Mouse (Mus musculus) ovary, adult 18-20 months (tissue): ENCODE results near the gene Lat2.
A peak's percentile ranks its signal among the peaks of the same experiment; 100 is the strongest.

Source experiments
- DNase-seq: peaks from one replicate; pipeline ENCODE4 v3.0.0; 2022; ENCODE audit warnings: low spot score, mixed read lengths

Gene Lat2

DNA sequence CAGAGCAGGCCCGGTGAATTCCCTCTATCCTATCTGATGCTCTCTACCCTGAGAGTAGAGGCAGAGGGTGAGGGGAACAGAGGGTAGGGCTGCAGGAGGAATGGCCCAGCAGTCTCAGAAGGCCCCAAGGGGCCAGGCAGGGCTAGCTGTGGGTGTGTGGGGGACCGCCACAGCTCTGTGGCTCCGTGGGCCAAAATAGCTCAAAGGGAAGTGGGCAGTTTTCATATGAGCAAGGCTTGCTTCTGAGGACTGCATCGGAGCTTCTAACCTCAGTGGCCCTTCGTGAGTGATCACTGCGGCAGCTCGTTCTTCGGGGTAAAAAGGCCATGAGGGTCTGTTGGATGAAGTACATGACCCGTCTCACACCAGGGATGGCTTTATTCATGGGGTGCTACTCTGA, 1.1 kb downstream of the Lat2 start:
- DNase-seq: no peak

DNA sequence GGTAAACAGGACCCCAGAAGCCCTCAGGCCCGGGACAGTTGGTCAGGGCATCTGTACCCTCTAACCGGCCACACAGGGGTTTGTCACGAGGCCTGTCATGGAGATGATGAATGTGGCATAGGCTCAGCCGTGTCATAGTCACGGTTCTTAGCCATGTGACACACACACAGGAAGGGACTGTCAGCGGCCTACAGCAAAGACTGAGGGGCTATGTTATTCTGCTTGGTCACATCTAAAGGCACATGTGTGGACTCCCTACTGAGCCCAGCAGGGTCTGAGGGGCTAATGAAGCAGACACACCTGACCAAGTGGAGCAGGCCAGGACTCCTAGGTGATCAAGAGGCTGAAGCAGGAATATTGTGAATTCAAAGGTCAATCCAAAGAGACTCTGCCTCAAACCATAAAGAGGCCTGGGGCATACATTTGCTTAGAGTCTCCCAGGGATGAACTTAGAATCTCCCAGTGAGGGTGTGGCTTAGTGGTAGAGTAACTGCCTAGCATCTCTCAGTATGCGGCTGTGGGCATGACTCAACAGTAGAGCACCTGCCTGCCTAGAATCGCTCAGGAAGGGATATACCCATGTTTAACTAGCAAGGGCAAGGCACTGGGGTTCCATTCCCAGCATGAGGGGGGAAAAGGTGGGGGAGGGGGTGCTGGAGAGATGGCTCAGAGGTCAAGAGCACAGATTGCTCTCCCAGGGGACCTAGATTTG, 2.9 kb downstream of the Lat2 start:
- DNase-seq: no peak

DNA sequence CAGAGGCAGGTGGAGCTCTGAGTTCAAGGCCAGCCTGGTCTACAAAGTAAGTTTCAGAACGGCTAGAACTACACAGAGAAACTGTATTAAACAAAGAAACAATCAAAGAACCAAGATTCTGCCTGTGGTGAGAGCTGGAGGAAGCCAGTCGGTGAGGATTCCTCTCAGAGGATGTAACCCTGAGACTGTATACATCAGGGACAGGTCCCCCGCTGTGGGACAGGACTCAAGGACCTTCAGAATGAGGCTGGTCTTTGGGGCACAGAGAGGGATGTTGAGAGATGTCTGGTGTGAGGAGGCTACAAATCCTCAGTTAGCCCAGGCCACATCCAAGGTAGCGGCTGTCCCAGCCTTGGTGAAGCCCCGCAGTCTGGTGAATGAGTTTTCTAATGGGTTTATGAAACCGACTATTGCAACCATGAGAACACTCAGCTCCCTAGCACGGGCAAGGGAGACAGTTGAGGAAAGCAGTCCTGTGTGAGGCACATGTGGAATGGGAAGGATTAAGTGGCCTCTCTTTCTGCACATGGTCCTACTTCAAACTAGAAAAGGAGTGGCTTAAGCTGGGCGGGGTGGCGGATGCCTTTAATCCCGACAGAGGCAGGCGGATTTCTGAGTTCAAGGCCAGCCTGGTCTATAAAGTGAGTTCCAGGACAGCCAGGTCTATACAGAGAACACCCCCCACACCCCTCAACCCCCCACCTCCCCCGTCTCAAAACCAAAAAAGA, 4.7 kb downstream of the Lat2 start:
- DNase-seq: no peak

DNA sequence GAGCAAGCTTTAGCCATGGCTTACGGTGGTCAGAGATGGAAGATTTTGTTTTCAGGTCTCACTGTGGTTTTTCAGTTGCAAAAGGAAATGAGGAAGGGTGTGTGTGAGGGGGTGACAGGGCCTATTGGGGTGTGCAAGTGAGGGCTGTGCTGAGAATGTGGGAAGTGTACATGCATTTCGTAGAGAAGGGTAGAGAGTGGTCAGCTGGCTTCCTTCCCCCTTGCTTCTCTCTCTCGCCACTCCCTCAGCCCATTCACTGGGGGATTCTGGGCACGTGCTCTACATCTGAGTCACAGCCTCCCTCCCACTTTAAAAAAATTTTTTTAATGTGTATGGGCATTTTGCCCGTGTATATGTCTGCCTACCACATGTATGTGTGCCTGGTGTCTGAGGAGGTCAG, 7.7 kb downstream of the Lat2 start:
- DNase-seq: no peak

DNA sequence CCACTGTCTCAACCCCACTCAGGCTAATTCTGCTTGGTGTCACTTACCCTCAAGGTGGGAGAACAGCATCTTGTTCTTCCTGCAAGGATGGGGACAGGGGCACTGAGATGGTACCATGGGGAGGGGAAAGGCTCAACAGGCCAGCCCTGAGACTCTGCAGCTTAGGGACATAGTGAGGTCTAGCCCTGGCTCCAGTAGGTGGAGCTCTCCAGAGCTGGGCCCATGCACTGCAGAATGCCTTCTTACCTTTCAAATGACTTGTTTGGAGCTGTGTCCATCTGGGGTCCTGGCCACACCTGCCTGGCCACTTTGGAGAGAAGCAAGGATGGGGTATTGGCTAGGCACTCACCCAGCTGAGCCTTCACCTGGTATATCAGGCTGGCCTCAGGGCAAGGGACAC, 8.5 kb downstream of the Lat2 start:
- DNase-seq: no peak

DNA sequence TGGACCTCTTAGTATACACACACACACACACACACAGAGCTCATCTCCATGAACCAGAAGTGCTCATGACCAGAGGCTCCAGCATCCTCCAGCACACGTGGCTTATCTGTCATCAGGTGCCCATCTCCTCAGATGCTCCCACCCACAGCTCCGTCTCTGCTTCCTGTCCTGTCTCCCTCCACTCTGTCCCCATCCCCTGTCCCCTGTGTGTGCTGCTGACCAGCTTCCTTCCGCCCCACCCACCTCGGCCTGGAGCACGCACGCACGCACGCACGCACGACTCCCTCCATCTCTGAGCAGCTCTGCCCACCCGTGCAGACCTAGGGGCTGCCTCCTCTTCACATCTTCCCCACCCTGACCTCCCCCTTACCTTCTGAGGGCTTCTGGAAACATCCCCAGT, 10.4 kb downstream of the Lat2 start:
- no peak for DNase-seq

DNA sequence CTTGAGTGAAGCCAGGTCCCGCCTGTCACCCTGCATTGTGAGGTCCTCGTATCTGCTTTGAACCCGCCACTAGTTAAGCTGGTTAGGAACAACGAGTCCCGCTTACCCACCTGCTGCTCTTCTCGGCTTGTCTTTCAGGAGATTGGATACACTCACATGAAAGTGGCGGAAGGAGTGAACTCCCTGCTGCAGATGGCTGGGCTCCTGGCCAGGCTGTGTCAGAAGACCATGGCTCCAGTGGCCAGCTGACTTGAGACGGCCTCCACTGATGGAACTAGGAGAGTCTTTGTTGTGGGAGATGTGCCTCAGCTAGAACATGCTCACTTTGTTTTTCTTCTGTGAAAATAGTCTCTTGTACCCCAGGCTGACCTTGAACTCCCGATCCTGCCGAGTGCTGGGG, 17.1 kb downstream of the Lat2 start:
- DNase-seq: no peak

DNA sequence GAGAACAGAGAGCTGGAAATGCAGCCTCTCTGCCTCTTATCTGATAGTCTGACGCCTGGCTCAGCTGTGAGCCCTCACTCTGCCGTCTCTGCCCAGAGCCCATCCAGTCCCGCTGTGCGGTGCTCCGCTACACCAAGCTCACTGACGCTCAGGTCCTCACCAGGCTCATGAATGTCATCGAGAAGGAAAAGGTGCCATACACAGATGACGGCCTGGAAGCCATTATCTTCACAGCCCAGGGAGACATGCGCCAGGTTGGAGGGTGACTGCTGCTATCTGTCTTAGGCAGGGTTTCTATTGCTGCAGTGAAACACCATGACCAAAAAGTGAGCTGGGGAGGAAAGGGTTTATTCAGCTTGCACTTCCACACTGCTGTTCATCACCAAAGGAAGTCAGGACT, 21.7 kb downstream of the Lat2 start:
- DNase-seq: no peak

DNA sequence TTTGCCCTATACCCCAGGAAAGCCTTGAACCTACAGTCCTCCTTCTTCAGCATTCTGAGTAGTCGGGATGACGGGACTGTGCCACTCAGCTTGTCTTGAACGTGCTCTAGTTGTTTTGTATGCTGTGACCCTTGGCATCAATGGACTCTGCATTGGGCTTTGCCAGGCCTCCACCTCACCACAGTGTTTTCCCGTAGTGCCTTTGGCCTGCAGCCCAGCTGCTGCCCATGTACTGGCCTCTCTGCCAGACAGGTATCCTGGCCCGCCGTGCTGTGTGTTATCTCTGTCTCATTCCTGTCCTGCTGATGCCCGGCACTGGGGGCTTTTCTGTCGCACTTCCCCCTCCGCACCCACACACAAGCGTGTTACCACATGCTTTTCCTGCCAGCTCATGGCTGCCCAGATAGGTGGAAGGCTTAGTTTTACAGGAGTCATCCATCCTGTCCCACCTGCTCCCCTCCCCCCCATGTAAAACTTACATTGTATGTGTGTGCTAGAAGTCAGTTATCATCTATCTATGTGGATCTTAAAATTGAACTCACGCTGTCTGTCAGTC, 22.7 kb downstream of the Lat2 start:
- DNase-seq: no peak

DNA sequence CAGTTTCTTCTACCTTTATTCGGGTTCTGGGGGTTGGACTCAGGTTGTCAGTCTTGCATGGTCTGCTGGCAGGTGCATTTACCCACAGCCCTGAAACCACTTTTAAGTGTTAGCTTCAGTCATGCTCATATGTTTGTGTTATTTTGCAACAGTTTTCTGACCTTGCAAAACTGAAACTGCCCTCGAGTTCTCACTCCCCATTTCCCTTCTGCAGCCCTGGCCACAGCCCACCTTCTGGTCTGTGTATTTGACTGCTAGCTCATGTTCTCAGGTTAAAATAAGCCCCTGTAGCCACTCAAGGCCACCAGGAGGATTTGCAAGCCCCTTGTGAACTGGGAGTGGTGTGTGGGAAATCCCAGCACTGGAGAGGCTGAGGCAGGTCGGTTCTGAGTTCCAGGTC, 24.9 kb downstream of the Lat2 start:
- DNase-seq: no peak

DNA sequence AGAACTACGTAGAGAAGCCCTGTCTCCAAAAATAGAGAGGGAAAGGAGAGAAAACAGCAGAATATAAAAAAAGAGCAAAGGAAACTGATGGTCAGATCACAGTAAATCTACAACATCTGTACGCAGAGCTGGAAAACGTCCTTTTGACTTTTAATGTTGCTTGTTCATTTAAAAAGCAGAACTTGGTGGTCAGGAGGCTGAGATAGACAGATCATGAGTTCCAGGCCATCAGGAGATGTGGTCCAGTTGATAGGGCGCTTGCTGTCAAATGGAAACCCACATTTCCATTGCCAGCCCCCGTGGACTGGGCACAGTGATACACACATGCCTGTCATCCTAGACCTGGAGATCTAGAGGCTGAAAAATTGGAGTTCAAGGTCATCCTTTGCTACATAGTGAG, 30.0 kb downstream of the Lat2 start:
- no peak for DNase-seq

DNA sequence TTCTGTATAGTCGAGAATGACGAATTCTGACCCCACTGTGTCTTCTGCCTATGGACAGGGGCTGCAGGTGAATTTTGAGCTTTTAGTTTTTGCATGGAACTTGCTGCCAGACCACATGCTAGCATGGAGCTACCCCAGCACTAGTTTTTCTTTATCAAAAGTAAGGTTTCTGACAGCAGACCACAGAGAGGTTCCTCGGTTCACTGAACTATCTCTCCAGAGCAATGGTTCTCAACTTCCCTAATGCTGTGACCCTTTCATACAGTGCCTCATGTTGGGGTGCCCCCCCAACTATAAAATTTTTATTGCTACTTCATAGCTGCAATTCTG, 31.0 kb downstream of the Lat2 start:
- DNase-seq: no peak

DNA sequence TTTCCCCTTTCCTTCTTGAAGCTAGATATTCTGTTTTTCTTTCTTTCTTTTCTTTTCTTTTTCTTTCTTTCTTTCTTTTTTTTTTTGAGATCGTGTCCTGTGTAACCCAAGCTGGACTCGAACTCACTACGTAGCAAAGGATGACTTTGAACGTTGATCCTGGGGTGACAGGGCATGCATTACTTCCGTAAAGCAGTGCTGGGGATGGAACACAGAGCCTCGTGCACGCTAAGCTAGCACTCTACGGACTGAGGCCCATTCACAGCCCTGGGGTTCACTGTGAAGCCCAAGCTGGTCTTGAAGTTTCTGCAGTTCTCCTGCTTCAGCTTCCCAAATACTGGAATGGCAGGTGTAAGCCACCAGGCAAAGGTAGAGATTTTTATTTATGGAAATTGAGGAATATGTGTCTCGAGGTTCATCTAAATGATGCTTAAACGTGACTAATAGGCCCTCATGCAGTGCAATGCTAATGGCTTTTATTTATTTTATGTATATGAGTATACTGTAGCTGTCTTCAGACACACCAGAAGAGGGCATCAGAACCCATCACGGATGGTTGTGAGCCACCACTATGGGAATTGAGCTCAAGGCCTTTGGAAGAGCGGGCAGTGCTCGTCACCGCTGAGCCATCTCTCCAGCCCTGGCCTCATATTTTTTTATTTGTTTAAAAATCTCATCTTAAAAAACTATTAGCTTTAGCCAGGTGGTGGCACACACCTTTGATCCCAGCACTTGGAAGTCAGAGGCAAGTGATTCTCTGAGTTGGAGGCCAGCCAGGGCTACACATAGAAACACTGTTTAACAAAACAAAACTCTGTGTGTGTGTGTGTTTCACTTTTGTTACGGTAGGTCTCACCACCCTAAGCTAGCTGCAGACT, 31.6 kb downstream of the Lat2 start:
- DNase-seq: no peak

DNA sequence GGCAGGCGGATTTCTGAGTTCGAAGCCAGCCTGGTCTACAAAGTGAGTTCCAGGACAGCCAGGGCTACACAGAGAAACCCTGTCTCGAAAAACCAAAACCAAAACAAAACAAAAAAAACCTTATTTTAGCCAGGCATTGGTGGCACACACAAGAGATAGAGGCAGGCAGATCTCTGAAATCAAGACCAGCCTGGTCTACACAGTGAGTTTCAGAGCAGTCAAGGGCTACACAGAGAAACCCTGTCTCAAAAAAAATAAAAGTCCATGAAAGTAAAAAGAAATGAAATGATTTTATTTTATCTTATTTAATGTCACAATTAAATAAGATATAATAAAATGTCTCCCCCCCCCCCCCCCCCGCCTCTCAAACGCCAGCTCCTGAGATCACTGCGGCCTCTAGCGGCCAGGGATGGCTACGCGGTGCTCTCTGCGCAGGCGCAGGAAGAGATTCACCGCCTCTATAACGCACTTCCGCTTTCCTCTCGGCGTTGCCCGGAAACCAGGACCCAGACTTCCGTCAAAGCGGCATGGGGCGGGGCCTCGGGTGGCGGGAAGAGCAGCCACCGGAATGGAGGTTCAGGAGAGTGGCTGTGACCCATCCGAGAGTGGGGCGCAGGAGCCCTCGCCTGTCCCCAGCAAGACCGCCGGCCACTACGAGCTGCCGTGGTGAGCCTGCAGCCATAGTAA, 32.5 kb downstream of the Lat2 start:
- DNase-seq: peak; percentile 91

DNA sequence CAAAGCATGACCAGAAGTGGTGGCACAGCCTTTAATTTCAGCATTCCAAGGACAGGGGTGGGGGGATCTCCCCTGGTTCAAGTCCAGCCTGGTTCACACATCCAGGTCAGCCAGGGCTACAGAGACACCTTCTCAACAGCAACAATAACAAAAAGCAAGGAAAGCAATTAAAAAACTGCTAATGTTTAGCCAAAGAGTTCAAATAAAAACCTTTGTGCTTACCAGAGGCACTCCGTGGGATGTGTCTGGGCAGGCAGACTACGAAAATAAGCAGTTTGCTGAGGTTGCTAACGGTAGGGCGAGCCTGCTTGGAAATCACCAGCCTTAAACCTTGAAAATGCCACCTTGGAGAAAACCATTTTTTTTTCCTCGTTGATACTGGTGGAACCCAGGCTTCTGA, 33.7 kb downstream of the Lat2 start, which contains the start of gene Rfc2:
TSS of gene Rfc2 (plus strand) at position 221 of the 400 bp plus-strand sequence.
- DNase-seq: no peak

DNA sequence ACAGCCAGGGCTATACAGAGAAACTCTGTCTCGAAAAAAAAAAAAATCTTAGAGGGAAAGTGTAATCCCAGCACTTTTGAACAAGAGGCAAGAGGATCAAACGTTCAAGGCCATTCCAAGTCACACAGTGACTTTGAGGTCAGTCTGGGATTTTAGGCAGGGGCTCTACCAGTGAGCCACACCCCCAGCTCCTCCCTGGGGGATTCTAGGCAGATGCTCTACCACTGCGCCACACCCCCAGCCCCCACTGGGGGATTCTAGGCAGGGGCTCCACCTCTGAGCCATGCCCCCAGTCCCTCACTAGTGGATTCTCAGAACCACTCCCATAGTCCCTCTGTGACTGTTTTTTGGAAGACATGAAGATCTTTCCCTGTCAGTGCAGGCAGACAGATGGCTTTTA, 35.7 kb downstream of the Lat2 start:
- DNase-seq: no peak

DNA sequence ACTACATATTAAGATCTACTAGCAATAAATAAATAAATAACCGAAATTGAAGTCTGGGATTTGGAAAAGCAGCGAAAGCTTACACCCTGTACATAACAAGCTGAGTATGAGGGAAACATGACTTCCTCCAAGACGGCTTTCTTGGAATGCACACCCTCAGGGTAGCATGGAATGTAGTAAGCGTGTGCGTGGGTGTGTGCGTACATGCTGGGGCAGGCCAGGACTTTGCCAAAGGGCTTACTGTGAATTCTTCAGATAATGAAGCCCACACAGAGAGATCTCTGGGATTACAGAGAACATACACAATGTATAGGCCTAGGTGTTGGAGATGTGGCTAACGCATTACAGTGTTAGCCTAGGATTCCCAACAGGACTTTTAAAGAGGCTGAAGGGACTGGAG, 37.3 kb downstream of the Lat2 start:
- DNase-seq: no peak

DNA sequence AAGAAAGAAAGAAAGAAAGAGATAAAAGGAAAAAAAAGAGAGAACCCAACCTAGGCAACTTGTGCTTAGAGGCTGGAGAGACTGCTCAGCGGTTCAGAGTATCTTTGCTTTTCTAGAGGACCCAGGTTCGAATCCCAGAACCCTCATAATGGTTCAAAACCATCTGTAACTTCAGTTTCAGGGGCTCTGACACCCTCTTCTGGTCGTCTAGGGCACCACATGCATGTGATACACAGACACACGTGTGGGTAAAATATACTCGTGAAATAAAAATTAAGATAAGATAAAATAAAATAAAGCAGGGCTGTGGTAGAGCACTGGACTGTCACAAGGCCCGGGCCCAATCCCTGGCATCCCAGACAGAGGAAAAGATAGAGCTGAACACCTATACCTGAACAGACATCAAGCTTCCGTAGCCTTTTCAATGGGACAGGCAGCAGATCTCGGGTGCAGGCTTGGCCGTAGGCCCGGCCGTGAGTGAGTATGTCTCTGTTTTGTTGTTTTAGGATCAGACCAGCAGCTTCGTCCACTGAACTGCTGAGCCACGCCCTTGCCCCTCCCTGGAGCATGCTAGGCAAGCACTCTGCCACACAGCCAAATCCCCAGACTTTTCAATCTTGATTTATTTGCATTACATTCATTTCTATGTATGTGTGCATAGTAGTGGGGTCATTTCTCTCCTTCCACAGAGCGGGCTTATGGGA, 38.2 kb downstream of the Lat2 start:
- no peak for DNase-seq

DNA sequence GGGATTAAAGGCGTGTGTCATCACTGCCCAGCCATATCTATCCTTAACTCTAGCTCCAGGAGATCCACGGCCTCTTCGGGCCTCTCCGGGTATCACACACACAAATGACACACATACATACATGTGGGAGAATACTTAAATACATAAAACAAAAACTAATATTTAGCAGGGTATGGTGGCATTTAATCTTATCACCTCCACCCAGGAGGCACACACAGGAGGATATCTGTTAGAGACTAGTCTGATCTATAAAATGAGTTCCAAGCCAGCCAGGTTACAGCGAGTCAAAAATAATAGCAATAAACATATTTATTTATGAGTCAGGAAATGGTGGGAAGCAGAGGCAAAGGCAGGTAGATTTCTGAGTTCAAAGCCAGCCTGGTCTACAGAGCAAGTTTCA, 39.0 kb downstream of the Lat2 start:
- no peak for DNase-seq

DNA sequence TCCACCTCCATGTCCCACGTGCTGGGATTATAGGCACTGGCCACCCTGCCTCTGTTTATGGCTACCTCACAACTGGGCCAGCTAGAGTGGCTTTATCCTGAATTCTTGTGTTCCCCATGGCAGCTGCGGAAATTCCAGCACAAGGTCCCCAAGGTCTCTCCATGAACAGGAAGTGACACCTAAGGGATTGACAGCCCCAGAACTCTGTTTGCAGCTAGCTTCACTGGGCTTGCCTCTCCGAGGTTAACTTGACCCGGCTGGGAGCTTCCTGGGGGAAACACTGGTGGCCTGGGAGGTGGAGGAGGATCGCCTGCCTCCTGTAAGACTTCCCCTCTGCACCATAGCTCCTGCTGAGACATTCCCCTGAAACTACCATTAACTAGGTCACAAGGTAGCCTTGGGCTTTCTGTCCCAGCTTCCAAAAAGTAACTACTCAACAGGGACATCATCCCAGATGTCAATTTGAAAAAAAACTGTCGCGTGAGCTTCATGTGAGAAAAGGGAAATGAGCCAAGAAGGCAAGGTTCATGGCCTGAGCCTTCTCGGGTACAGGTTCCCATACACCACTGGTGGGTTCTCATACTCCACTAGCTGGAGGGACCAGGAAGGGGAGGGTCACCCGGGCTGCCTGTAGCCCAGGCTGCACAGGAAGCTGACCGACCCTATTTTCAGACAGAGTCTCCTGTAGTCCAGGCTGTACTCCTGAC, 42.2 kb downstream of the Lat2 start:
- DNase-seq: no peak
